Mouse (Mus musculus) right cerebral cortex, adult 2 months (tissue): ENCODE measurements around the gene Mylpf.
A peak's percentile ranks its signal among the peaks of the same experiment; 100 is the strongest.

Source experiments
- DNase-seq, 2 experiments: peaks; one replicate each; pipeline ENCODE4 v3.0.0; 2021 to 2022; ENCODE audit warnings: low spot score in 2 of 2

The Mylpf gene

DNA sequence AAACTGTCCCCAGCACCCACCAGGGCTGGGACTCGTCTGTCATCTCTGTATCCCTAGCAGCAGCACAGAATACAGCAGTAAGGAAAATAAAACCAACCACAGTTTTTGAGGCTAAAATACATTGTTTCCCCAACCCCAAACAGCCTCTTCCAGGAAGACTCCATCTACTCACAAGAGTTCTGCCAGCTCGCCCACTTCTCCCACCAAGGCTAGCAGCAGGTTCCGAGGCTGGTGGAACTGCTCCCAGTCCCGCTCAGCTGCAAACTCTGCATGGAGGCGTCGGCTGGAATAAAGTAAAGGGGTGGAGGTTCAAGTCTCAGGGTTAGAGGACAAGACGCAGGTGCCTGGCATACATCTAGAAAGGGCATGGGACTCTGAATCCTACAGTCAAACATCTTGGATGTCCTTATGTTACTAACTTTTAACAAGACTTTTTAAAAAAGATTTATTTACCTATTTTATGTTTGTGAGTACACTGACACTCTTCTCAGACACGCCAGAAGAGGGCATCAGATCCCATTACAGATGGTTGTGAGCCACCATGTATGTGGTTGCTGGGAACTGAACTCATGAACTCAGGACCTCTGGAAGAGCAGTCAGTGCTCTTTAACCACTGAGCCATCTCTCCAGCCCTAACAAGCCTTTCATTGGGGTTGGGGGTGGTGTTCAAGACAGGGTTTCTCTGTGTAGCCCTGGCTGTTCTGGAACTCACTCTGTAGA lies 50.7 kb downstream of the Mylpf start:
- peak in 1 of 2 experiments; percentile 28 for DNase-seq

DNA sequence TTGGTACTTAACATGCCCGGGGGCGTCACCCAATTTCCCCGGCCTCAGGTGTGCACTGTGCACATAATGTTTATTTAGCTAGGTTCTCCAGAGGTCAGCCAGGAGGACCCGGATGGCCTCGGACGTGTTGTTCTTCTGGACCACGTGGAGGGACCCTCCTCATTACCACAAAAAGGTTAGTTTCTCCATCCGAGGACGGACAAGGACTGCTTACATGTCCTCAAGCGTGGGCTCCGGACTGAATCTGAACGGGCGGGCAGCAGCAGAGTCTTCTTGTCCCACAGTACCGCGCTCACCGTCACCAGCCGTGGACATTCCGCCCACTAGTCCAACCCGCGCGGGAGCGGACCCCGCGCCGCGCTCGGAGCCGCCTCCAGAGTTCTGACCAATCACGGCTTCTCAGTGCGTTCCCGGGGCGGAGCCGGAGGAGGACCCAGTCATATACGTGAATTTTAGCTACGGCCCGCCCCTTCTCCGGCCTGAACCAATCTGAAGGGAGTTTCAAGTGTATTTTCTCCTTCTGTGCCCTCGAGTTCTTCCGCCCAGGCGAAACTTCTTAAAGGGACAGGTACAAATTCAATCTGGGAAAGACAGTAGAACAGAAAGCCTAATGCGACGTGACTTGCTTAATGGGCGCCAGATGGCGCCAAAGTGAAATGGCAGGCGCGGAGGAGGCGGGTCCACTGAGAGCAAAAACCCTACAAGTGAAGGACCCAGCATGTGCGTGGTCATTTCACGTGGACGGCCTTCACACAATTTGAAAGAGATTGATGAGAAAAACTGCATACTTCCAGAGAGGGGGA lies 51.8 kb downstream of the Mylpf start, which contains the start of gene Dctpp1:
Dctpp1 (minus strand) TSS at position 401 of the 803 bp plus-strand sequence.
- peak; percentile 98 to 99 for DNase-seq

DNA sequence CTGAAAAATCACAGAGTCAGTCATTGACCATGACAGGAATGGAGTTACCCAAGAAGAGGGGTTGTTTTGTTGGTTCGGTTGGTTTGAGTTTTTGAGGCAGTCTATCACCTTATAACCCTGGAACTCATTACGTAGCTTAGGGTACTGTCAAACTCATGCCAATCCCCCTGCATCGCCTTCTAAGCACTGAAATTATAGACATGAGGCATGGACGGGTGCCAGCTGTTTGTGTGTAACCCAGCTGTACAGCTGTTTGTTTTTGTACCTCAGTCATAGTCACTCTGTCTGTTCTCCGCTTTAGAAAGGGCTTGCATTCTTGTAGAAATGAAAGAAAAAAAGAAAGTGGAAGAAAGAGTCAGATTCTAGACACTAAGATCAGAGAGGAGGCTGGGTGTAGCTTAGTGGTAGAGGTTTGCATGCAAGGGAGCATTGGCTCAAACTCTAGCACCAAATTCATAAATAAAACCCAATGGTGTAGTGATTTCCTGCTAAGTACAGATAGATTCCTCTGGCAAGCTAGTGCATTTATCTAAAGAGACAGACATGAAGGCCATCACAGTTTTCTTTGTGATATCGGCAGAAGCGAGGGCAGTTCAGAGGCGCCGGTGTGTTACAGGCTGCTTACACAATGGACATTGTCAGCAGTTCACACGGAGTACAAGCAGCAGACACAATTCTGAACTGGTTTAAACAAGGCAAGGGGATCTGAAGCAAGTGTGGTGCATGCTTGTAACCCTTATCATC lies 53.7 kb downstream of the Mylpf start:
- DNase-seq, result no peak

DNA sequence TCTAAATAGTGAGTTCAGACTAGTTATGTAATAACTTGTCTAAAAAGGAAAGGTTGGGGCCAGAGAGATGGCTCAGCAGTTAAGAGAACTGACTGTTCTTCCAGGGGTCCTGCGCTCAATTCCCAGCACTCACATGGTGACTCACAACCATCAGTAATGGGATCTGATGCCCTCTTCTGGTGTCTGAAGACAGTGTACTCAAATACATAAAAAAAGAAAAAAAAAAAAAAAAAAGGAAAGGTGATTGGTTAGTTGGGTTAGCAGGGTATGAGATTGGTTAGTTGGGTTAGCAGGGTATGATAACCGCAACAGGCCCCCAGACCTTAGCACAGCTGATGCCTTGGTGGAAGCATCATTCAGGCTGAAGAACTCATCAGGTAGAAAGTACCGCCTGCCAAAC lies 54.8 kb downstream of the Mylpf start:
- DNase-seq, result no peak
